Mouse (Mus musculus): ENCODE data around the gene Specc1. TPM values are rescaled to one million over a fixed set of nuclear protein-coding genes. Genes with fewer than 3 reads are reported as not detected.

Specc1 gene
- total and polyA plus RNA-seq, 3 experiments, result 7.3 to 18.6 (median 15.5) TPM

DNA sequence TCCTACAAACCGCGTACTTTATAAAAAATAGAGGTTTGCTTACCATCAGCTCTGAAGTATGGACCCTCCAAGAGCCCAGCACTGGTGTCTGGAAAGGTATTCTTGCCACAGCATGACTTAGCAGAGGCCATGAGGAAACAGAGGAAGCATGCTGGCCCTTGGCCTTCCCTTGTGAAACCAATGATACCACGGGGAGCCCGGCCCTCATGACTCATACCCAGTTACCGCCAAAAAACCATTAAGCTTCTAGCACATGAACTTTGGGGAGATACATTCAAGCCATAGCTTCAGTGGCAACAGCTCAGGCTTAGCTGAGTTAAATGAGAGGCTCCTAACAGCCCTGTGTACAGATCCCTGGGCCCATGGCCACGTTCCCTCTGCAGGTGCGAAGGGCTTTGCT lies 267.4 kb downstream of the Specc1 start (continued):
- TF ChIP-seq IRF4 (IDR thresholded peaks at IDR 0.05; ENCODE audit: low read depth, low read length), result peak; percentile 59; the same call in 1 of the 2 replicates
- TF ChIP-seq PAX5 (IDR thresholded peaks at IDR 0.05; ENCODE audit: low read length), result no peak
- TF ChIP-seq SMC3 (IDR thresholded peaks at IDR 0.05; ENCODE audit: low read depth, low read length), result no peak

GRCm38 (mm10) chr11:62224797-62225196 lies 268.2 kb downstream of the Specc1 start:
- Histone ChIP-seq H3K27me3 (replicated peaks) (no peaks in the 10 kb centered on the region), H3K4me2 (ENCODE audit: insufficient read depth, low read depth, poor library complexity, severe bottlenecking) (no peak overlapping the region), H3K4me3 (replicated peaks in 1 of 3; ENCODE audit: low read depth in 2 of 3, low read length in 2 of 3, poor library complexity in 1 of 3) (no peak overlapping the region), H3K79me2 (replicated peaks; ENCODE audit: control insufficient read depth, extremely low read depth, insufficient read depth, poor library complexity, severe bottlenecking) (no peaks in the 10 kb centered on the region), H3K4me1 (ENCODE audit: control insufficient read depth in 1 of 2, insufficient read depth in 2 of 2) (peaks cover 45 to 63% of the 10 kb centered on the region in 2 experiments), H3K27ac (ENCODE audit: insufficient read depth, low read depth) (no peak overlapping the region), H3K9ac (ENCODE audit: insufficient read depth, low read depth) (no peak overlapping the region), H3K9me3 (replicated peaks; ENCODE audit: low read length) (no peaks in the 10 kb centered on the region), H3K36me3 (replicated peaks in 1 of 2; ENCODE audit: control insufficient read depth in 1 of 2, insufficient read depth in 1 of 2, low read length in 1 of 2) (no peaks in the 10 kb centered on the region)
- dilution Hi-C loops (cut with MboI; ENCODE audit: extremely low pct_ligation_motif_present, extremely low pct_unique_long_range_greater_than_20kb, low sequenced_read_pairs), result no loop called here
- TF ChIP-seq E2F4 (IDR thresholded peaks at IDR 0.05; ENCODE audit: insufficient replicate concordance, low read depth, low read length), result no peak
- TF ChIP-seq TCF12 (IDR thresholded peaks at IDR 0.05; ENCODE audit: low read depth, low read length), result no peak
- no peak for TF ChIP-seq ZMIZ1 (IDR thresholded peaks at IDR 0.05; ENCODE audit: low read depth, low read length)
- TF ChIP-seq POLR2A (IDR thresholded peaks at IDR 0.05; ENCODE audit: low read depth, low read length), result no peak
- no peak for TF ChIP-seq HCFC1 (IDR thresholded peaks at IDR 0.05; ENCODE audit: low read depth, low read length)
- no peak for TF ChIP-seq MAFK (IDR thresholded peaks at IDR 0.05; ENCODE audit: insufficient replicate concordance, low read length)
- TF ChIP-seq POLR2AphosphoS2 (IDR thresholded peaks at IDR 0.05; ENCODE audit: low read depth, low read length), result no peak
- no peak for TF ChIP-seq KAT2A (IDR thresholded peaks at IDR 0.05; ENCODE audit: insufficient replicate concordance, low read length)
- TF ChIP-seq NELFE (IDR thresholded peaks at IDR 0.05; ENCODE audit: low read depth, low read length), result no peak
- TF ChIP-seq RAD21 (IDR thresholded peaks at IDR 0.05; ENCODE audit: low read depth, low read length), result no peak
- no peak for TF ChIP-seq GABPA (IDR thresholded peaks at IDR 0.05; ENCODE audit: insufficient replicate concordance, low read depth, low read length)
- no peak for TF ChIP-seq CHD1 (IDR thresholded peaks at IDR 0.05; ENCODE audit: low read depth, low read length)
- TF ChIP-seq JUN (IDR thresholded peaks at IDR 0.05; ENCODE audit: insufficient read depth, low read depth, low read length), result no peak
- no peak for TF ChIP-seq TBP (conservative IDR thresholded peaks at IDR 0.05; ENCODE audit: low read depth, low read length)
- TF ChIP-seq ZKSCAN1 (IDR thresholded peaks at IDR 0.05; ENCODE audit: borderline replicate concordance, low read depth, low read length), result no peak
- TF ChIP-seq MEF2A (IDR thresholded peaks at IDR 0.05; ENCODE audit: borderline replicate concordance, low read depth, low read length), result no peak
- no peak for TF ChIP-seq RCOR1 (conservative IDR thresholded peaks at IDR 0.05; ENCODE audit: low read depth, low read length)
- TF ChIP-seq JUND (conservative IDR thresholded peaks at IDR 0.05; ENCODE audit: low read depth, low read length), result no peak
- TF ChIP-seq IRF4 (IDR thresholded peaks at IDR 0.05; ENCODE audit: low read depth, low read length), result no peak
- DNase-seq (ENCODE audit: extremely low read depth), result no peak
- in situ Hi-C loops (cut with MboI; ENCODE audit: low pct_ligation_motif_present, low pct_unique_long_range_greater_than_20kb, low sequenced_read_pairs), result no loop called here

All from CH12.LX (cell line).